ENCODE assay signal across 21 mouse cellular contexts in genomic region chr8:10747150-10747549, GRCm38 (mm10).
"Had no signal": no experiment of that assay in that cellular context is flagged by ENCODE, and none has a peak within 500 bp of the region (broad histone marks: within the 10 kb centered on the region; RNA-seq: fewer than 3 reads in every experiment).

No protein-coding gene starts in this region.

- H3K36me3 ChIP-seq: limb, embryonic 10.5 days; limb, embryonic 13.5 days; liver, embryonic 12.5 days; liver, embryonic 15.5 days; midbrain, embryonic 12.5 days; midbrain, embryonic 15.5 days; neural tube, embryonic 12.5 days; neural tube, embryonic 15.5 days had no signal

- H3K27me3 ChIP-seq: liver, embryonic 15.5 days; midbrain, embryonic 12.5 days; midbrain, embryonic 15.5 days; neural tube, embryonic 12.5 days; neural tube, embryonic 15.5 days had no signal

- H3K27ac ChIP-seq: layer of hippocampus, adult 2 months; limb, embryonic 10.5 days; limb, embryonic 13.5 days; liver, embryonic 12.5 days; liver, embryonic 15.5 days; macrophage; midbrain, embryonic 12.5 days; midbrain, embryonic 15.5 days; neural tube, embryonic 12.5 days; neural tube, embryonic 15.5 days; stomach, postnatal 0 days had no signal

- H3K9me3 ChIP-seq: limb, embryonic 10.5 days; liver, embryonic 12.5 days; liver, embryonic 15.5 days; midbrain, embryonic 12.5 days; midbrain, embryonic 15.5 days; neural tube, embryonic 12.5 days; neural tube, embryonic 15.5 days had no signal

- H3K4me2 ChIP-seq: limb, embryonic 13.5 days; liver, embryonic 12.5 days; liver, embryonic 15.5 days; midbrain, embryonic 12.5 days; midbrain, embryonic 15.5 days; neural tube, embryonic 12.5 days; neural tube, embryonic 15.5 days had no signal

- H3K4me3 ChIP-seq: layer of hippocampus, adult 2 months; limb, embryonic 10.5 days; limb, embryonic 13.5 days; liver, embryonic 12.5 days; liver, embryonic 15.5 days; midbrain, embryonic 12.5 days; midbrain, embryonic 15.5 days; neural tube, embryonic 12.5 days; neural tube, embryonic 15.5 days had no signal

- H3K9ac ChIP-seq: limb, embryonic 13.5 days; liver, embryonic 12.5 days; liver, embryonic 15.5 days; midbrain, embryonic 12.5 days; midbrain, embryonic 15.5 days; neural tube, embryonic 12.5 days; neural tube, embryonic 15.5 days had no signal

- H3K4me1 ChIP-seq: liver, embryonic 12.5 days; liver, embryonic 15.5 days; midbrain, embryonic 15.5 days; neural tube, embryonic 12.5 days had no signal

- ATAC-seq: liver, embryonic 12.5 days; midbrain, embryonic 15.5 days had no signal

- DNase-seq: kidney, adult 18-20 months; kidney, adult 9 months; kidney, postnatal 25 days; layer of hippocampus, adult 9-11 months; liver; lung, postnatal 10 days; right cerebral cortex, adult 18-20 months; right cerebral cortex, postnatal 14 days; right cerebral cortex, postnatal 4 days; thymus, postnatal 25 days had no signal
